Mouse (Mus musculus) brain, embryonic 14.5 days (tissue): ENCODE results near the gene Hdhd5.

Experiments used
- CTCF ChIP-seq: fragments of 200-500 bp; IDR thresholded peaks from 2 replicates; pipeline ENCODE4 v1.5.1; 2012; ENCODE audit warnings: inconsistent platforms, mild to moderate bottlenecking, moderate library complexity, borderline replicate concordance; ENCODE audit not compliant: insufficient read depth, insufficient read length; ENCODE audit errors: extremely low read depth
- POLR2A ChIP-seq: fragments of 200-500 bp; IDR thresholded peaks from 2 replicates; pipeline ENCODE4 v1.6.1; 2012; ENCODE audit warnings: mild to moderate bottlenecking, inconsistent platforms, borderline replicate concordance; ENCODE audit not compliant: poor library complexity, insufficient read depth, insufficient read length, severe bottlenecking; ENCODE audit errors: extremely low read depth

DNA sequence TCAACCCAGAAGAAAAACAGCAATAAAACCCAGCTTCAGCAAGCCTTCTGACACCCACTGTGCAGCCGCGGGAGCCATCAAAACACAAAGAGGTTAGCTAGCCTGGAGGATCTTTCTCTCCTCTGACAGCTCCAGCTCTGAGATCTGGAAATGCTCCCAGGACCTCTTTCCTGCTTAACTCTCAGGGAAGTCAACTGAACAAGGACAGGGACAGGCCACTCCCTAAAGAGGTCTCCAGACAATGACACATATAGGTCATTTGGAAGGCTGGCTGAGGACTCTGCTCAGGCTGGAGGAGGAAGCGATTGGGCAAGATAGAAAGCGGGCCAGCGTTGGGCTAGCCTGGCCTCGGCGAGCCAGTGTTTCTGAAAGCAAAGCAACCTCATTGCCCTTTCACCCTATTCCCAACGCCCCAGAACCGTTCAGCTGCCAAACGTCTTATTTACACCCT, 8.7 kb upstream of the Hdhd5 start:
- TF ChIP-seq POLR2A (no peak), CTCF (no peak)
